Mouse (Mus musculus) layer of hippocampus, adult 18-20 months (tissue): ENCODE measurements at regions not wholly inside any gene's neighbourhood (a gene's known extent, or its start where the extent isn't known, plus 50 kb on each side); places are given as distances from the start of the nearest gene placed in this dataset.

Experiments
- DNase-seq, 2 experiments: peaks; one replicate each; pipeline ENCODE4 v3.0.0; 2022; ENCODE audit warnings: low spot score in 2 of 2

GRCm38 (mm10) chr4:52213363-52213762, 225.7 kb upstream of the Smc2 start:
- no peak for DNase-seq
